Mouse (Mus musculus): ENCODE measurements at regions not wholly inside any gene's neighbourhood (a gene's known extent, or its start where the extent isn't known, plus 50 kb on each side); places are given as distances from the start of the nearest gene placed in this dataset.

DNA sequence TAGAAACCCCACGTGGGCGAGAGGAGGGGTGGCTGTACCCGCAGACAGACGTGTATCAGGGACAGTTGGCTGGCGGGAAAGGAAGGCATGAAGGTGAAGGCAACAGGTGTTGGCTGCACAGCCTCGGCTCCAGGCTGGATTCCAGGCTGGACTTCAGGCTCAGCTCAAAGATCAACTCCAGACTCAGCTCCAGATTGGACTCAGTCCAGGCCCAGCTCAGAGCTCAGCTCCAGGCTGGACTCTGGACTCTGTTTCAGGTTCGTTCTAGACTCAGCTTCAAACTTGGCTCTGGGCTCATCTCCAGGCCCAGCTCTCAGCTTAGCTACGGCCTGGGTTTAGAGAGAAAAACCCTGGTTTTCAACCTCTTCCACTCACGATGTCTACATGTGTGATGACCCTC is 171.2 kb downstream of the Kif26a start:
- H3K27me3 ChIP-seq = peaks cover 17% of the 10 kb centered on the region
- DNase-seq (ENCODE audit: low read depth, low spot score) (no peak), ATAC-seq (no peak)
- POLR2A ChIA-PET = no interaction called here
- no peak for TF ChIP-seq CTCF (IDR thresholded peaks at IDR 0.05)
- CTCF ChIA-PET = no interaction called here
- in situ Hi-C loops (cut with MboI; ENCODE audit: low pct_unique_long_range_greater_than_20kb) = no loop called here

- in situ Hi-C loops (cut with MboI; ENCODE audit: low pct_unique_long_range_greater_than_20kb) = no loop called here
- ChIA-PET CTCF (no interaction called here), POLR2A (no interaction called here)
- H3K27me3 ChIP-seq = peaks cover 17% of the 10 kb centered on the region
- DNase-seq (ENCODE audit: low read depth, low spot score) (no peak), ATAC-seq (no peak)
- no peak for TF ChIP-seq CTCF (IDR thresholded peaks at IDR 0.05)
These were observed 170.8 kb upstream of the A530016L24Rik start for GRCm38 (mm10) chr12:112318461-112318860.

- ATAC-seq (no peak), DNase-seq (ENCODE audit: low read depth, low spot score) (no peak)
- POLR2A ChIA-PET = no interaction called here
- no peak for TF ChIP-seq CTCF (IDR thresholded peaks at IDR 0.05)
- in situ Hi-C loops (cut with MboI; ENCODE audit: low pct_unique_long_range_greater_than_20kb) = no loop called here
- CTCF ChIA-PET = no interaction called here
- H3K27me3 ChIP-seq = peaks cover 30% of the 10 kb centered on the region
These were observed 167.1 kb upstream of the A530016L24Rik start for GRCm38 (mm10) chr12:112322196-112322595.

- H3K27me3 ChIP-seq = peaks cover 19% of the 10 kb centered on the region
- POLR2A ChIA-PET = no interaction called here
- DNase-seq (ENCODE audit: low read depth, low spot score) (no peak), ATAC-seq (no peak)
- in situ Hi-C loops (cut with MboI; ENCODE audit: low pct_unique_long_range_greater_than_20kb) = no loop called here
- no peak for TF ChIP-seq CTCF (IDR thresholded peaks at IDR 0.05)
- CTCF ChIA-PET = no interaction called here
These were observed 161.8 kb upstream of the A530016L24Rik start for GRCm38 (mm10) chr12:112327411-112327810.

DNA sequence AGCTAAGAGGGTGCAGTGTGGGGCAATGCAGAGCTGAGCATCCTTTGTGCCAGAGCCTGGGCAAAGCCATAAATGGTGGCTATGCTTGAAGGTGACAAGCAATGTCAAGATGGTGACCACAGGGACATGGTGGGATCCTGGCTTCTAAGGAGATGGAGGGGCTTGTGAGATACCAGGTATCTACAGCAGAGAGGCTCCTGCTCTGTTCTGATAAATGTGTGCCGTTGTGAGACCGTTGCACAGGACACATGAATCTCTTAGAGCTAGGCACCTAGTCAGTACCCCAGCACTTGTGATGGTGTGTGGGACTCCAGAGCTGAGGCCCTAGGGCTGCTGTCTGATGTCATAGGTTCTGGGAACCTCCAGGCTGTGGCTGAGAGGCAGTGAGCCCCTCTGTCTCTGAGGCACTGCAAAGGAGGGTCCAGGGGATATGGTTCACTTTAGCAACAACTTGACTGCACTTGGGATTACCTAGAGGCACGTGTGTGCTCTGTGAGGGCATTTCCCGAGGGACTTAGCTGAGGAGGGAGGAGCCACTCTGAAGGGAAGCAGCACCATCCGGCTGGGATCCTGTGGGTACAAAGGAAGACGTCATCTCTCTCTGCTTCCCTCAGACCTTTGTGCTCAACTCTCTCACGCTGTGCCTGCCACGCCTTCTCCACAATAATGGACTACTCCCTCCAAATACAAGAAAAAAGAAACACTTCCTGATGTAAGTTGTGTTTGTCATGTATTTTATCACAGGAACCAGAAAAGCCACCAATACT is 160.3 kb upstream of the A530016L24Rik start:
- no peak for ATAC-seq
- no peak for TF ChIP-seq CTCF (IDR thresholded peaks at IDR 0.05)
- ChIA-PET CTCF (no interaction called here), POLR2A (no interaction called here)
- DNase-seq (ENCODE audit: low read depth, low spot score) = no peak
- H3K27me3 ChIP-seq = peaks cover 16% of the 10 kb centered on the region
- in situ Hi-C loops (cut with MboI; ENCODE audit: low pct_unique_long_range_greater_than_20kb) = no loop called here

DNA sequence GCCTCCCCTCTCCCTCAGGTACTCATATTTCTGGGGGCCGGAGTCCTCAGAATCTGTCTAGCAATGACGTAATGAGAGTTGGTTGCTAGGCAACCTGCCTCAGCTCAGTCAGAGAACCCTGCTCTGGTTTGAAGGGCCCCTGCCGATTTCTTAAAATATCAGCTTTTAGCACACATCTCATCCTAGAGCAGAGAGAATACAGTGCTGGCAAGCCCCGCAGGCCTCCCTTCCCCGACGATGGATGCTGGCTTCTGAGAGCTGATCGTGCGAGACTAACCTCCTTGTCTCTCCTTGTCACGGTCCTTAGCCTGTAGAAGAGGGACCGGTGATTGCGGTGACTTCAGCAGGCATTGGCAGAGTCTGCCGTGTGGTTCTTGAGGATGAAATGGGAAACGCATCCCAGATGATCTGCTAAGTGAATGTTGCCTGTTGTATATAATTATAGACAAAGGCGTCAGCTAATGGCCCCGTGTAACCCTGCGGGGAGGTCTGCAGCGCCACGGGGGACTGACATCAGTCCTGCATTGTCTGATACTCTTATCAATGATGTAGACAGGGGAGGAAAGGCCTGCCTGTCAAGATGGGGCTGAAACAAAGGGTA is 159.4 kb upstream of the A530016L24Rik start:
- DNase-seq (ENCODE audit: low read depth, low spot score) (no peak), ATAC-seq (no peak)
- peaks cover 15% of the 10 kb centered on the region for H3K27me3 ChIP-seq
- in situ Hi-C loops (cut with MboI; ENCODE audit: low pct_unique_long_range_greater_than_20kb) = no loop called here
- CTCF ChIA-PET = no interaction called here
- POLR2A ChIA-PET = no interaction called here
- no peak for TF ChIP-seq CTCF (IDR thresholded peaks at IDR 0.05)

DNA sequence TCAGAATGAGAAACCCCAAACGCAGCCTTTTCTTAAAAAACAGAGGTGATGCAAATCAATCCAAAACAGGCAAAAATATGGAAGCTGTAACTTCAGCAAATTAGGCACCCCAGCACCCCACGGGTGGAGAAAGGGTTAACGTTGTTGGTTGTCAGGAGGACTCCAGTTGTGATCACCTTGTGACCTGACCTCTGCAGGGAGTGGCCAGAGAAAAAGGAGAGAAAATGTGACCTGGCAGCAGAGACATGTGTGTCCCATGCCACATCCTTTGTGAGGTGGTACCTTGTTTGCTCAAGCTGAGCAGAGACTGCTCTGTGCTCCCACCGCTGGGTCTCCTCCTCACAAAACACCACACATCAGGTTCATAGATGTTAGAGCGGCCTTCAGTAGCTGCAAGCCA is 158.7 kb upstream of the A530016L24Rik start:
- POLR2A ChIA-PET = no interaction called here
- CTCF ChIA-PET = no interaction called here
- in situ Hi-C loops (cut with MboI; ENCODE audit: low pct_unique_long_range_greater_than_20kb) = no loop called here
- peaks cover 12% of the 10 kb centered on the region for H3K27me3 ChIP-seq
- ATAC-seq (no peak), DNase-seq (ENCODE audit: low read depth, low spot score) (no peak)
- TF ChIP-seq CTCF (IDR thresholded peaks at IDR 0.05) = no peak

DNA sequence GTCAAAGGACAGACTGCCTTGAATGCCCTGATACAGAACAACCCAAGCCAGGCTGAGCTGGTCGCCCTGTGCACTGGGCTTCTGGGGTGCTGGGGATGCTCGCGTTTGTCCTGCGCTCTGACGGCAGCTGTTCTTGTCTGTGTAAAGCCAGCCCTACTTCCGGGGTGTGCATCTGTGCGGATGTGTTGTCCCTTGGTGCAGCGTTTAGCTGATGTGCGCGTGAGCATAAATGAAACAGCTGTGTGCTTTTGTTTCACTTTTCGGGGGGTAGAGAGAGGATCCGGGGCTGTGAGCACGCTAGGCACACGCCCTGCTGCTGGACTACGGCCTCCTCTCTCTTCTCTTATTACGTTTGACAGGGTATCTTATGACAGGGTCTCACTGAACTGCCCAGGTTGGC is 158.2 kb upstream of the A530016L24Rik start:
- ATAC-seq (no peak), DNase-seq (ENCODE audit: low read depth, low spot score) (no peak)
- ChIA-PET POLR2A (no interaction called here), CTCF (no interaction called here)
- no peak for TF ChIP-seq CTCF (IDR thresholded peaks at IDR 0.05)
- in situ Hi-C loops (cut with MboI; ENCODE audit: low pct_unique_long_range_greater_than_20kb) = no loop called here
- peaks cover 11% of the 10 kb centered on the region for H3K27me3 ChIP-seq

- POLR2A ChIA-PET = no interaction called here
- no peak for DNase-seq (ENCODE audit: low read depth, low spot score)
- no peak for TF ChIP-seq CTCF (IDR thresholded peaks at IDR 0.05)
- no peaks in the 10 kb centered on the region for H3K27me3 ChIP-seq
- ATAC-seq = no peak
- CTCF ChIA-PET = no interaction called here
- in situ Hi-C loops (cut with MboI; ENCODE audit: low pct_unique_long_range_greater_than_20kb) = no loop called here
These were observed 155.8 kb upstream of the A530016L24Rik start for GRCm38 (mm10) chr12:112333125-112334079.

- no peak for ATAC-seq
- POLR2A ChIA-PET = no interaction called here
- no peak for DNase-seq (ENCODE audit: low read depth, low spot score)
- in situ Hi-C loops (cut with MboI; ENCODE audit: low pct_unique_long_range_greater_than_20kb) = no loop called here
- CTCF ChIA-PET = no interaction called here
- no peak for TF ChIP-seq CTCF (IDR thresholded peaks at IDR 0.05)
- H3K27me3 ChIP-seq = no peaks in the 10 kb centered on the region
These were observed 155.0 kb upstream of the A530016L24Rik start for GRCm38 (mm10) chr12:112334106-112334855.

Measured in Patski (cell line).